Mouse (Mus musculus): Measurements from ENCODE around the gene Dcst2.

Gene Dcst2

GRCm38 (mm10) chr3:89386438-89387420 is 25.0 kb downstream of the Dcst2 start:
- CTCF ChIA-PET: interaction anchor here (0.6 kb wide), 1 partner anchor 64 kb away, joined by 3 read pairs; no protein-coding TSS in a partner anchor

GRCm38 (mm10) chr3:89387632-89388031 is 25.9 kb downstream of the Dcst2 start:
- CTCF ChIA-PET: no interaction called here

- CTCF ChIA-PET: no interaction called here
Observed at GRCm38 (mm10) chr3:89388134-89388881, 26.5 kb downstream of the Dcst2 start.

GRCm38 (mm10) chr3:89388901-89389740 is 27.3 kb downstream of the Dcst2 start:
- CTCF ChIA-PET: interaction anchor here (0.6 kb wide), 1 partner anchor 63 kb away, joined by 3 read pairs; no protein-coding TSS in a partner anchor

GRCm38 (mm10) chr3:89390111-89390515 is 28.3 kb downstream of the Dcst2 start:
- CTCF ChIA-PET: interaction anchor here (0.6 to 1.0 kb wide), 3 partner anchors 27 to 1033 kb away, joined by 3 to 5 read pairs (median 3); partner anchors contain the start of gene Adam15

- CTCF ChIA-PET: interaction anchor here (0.6 to 1.0 kb wide), 7 partner anchors 9 to 1032 kb away, joined by 3 to 10 read pairs (median 5); partner anchors contain the start of gene Adam15
Observed at GRCm38 (mm10) chr3:89390699-89391662, 29.2 kb downstream of the Dcst2 start.

- CTCF ChIA-PET: interaction anchor here (0.7 to 1.1 kb wide), 6 partner anchors 8 to 145 kb away, joined by 3 to 10 read pairs (median 5); no protein-coding TSS in a partner anchor
Observed at GRCm38 (mm10) chr3:89391663-89392511, 30.1 kb downstream of the Dcst2 start.

GRCm38 (mm10) chr3:89392871-89393311 is 31.1 kb downstream of the Dcst2 start:
- CTCF ChIA-PET: interaction anchor here (0.7 to 1.1 kb wide), 2 partner anchors 9 to 144 kb away, joined by 3 read pairs; no protein-coding TSS in a partner anchor

- CTCF ChIA-PET: interaction anchor here (0.6 kb wide), 1 partner anchor 43 kb away, joined by 3 read pairs; the partner anchor contains the start of gene Pbxip1
Observed at GRCm38 (mm10) chr3:89393605-89394004, 31.8 kb downstream of the Dcst2 start.

GRCm38 (mm10) chr3:89394006-89394893 is 32.5 kb downstream of the Dcst2 start, which contains the start of gene Zbtb7b:
Gene Zbtb7b (minus strand): TSS chr3:89394776.
- CTCF ChIA-PET: no interaction called here

GRCm38 (mm10) chr3:89394894-89395256 is 33.1 kb downstream of the Dcst2 start:
- CTCF ChIA-PET: no interaction called here

- CTCF ChIA-PET: interaction anchor here (1.3 kb wide), 1 partner anchor 15 kb away, joined by 5 read pairs; no protein-coding TSS in a partner anchor
Observed at GRCm38 (mm10) chr3:89395419-89395805, 33.6 kb downstream of the Dcst2 start.

GRCm38 (mm10) chr3:89395806-89396653 is 34.3 kb downstream of the Dcst2 start:
- CTCF ChIA-PET: interaction anchor here (0.7 to 1.3 kb wide), 4 partner anchors 11 to 63 kb away, joined by 3 to 5 read pairs (median 4); no protein-coding TSS in a partner anchor

- CTCF ChIA-PET: interaction anchor here (0.7 to 1.3 kb wide), 4 partner anchors 12 to 62 kb away, joined by 3 to 5 read pairs (median 4); no protein-coding TSS in a partner anchor
Observed at GRCm38 (mm10) chr3:89396654-89397005, 34.9 kb downstream of the Dcst2 start.

- CTCF ChIA-PET: interaction anchor here (0.6 kb wide), 1 partner anchor 9 kb away, joined by 3 read pairs; no protein-coding TSS in a partner anchor
Observed at GRCm38 (mm10) chr3:89401329-89401728, 39.6 kb downstream of the Dcst2 start.

GRCm38 (mm10) chr3:89402693-89403092 is 40.9 kb downstream of the Dcst2 start, which contains the start of gene Lenep:
Gene Lenep (minus strand): TSS chr3:89402793.
- CTCF ChIA-PET: no interaction called here

Measured in spleen, embryonic (tissue).